Mouse (Mus musculus): Measurements from ENCODE around the gene Reep3. TPM values are rescaled to one million over a fixed set of nuclear protein-coding genes. Genes with fewer than 3 reads are reported as not detected.
A peak's percentile ranks its signal among the peaks of the same experiment; 100 is the strongest.

Reep3 gene
- polyA plus RNA-seq, 1 experiment from 2014 or later = 28.7 TPM

GRCm38 (mm10) chr10:67111044-67111798 lies 14.5 kb upstream of the Reep3 start:
- H3K4me3 ChIP-seq (ENCODE audit: control insufficient read depth in 1 of 2, insufficient read depth in 1 of 2, low read depth in 1 of 2, low read length in 2 of 2) = no peak overlapping the region
- no peak for ATAC-seq (ENCODE audit: insufficient number of reproducible peaks, insufficient read depth, low FRiP score, low read depth)
- H3K9me3 ChIP-seq (ENCODE audit: control insufficient read depth, low read length) = 0 out of 2 replicates have a peak, but pooled peaks cover 3% of the 10 kb centered on the region
- H3K4me1 ChIP-seq (ENCODE audit: control insufficient read depth in 2 of 2, insufficient read depth in 2 of 2, low read length in 2 of 2) = peaks cover 42 to 64% of the 10 kb centered on the region in 2 experiments
- H3K27me3 ChIP-seq (ENCODE audit: control insufficient read depth, insufficient read depth, low read length) = no peaks in the 10 kb centered on the region
- WGBS = 62% methylated on average over 14 of the region's 14 CpGs
- H3K36me3 ChIP-seq (ENCODE audit: control insufficient read depth, insufficient read depth, low read length) = peaks cover 16% of the 10 kb centered on the region; the same call in 1 of the 2 replicates
- no peak overlapping the region for H3K9ac ChIP-seq (ENCODE audit: low read length)
- H3K4me2 ChIP-seq (ENCODE audit: low read length) = no peak overlapping the region
- H3K27ac ChIP-seq (replicated peaks in 1 of 2; ENCODE audit: control insufficient read depth in 1 of 2, insufficient read depth in 1 of 2, low read depth in 2 of 2, low read length in 2 of 2) = no peak overlapping the region

- no peak for ATAC-seq (ENCODE audit: insufficient number of reproducible peaks, insufficient read depth, low FRiP score, low read depth)
- 78% methylated on average over 5 of the region's 5 CpGs for WGBS
- Histone ChIP-seq H3K36me3 (ENCODE audit: control insufficient read depth, insufficient read depth, low read length) (peaks cover 16% of the 10 kb centered on the region; the same call in 1 of the 2 replicates), H3K27ac (replicated peaks in 1 of 2; ENCODE audit: control insufficient read depth in 1 of 2, insufficient read depth in 1 of 2, low read depth in 2 of 2, low read length in 2 of 2) (no peak overlapping the region), H3K4me1 (ENCODE audit: control insufficient read depth in 2 of 2, insufficient read depth in 2 of 2, low read length in 2 of 2) (peaks cover 42 to 64% of the 10 kb centered on the region in 2 experiments), H3K27me3 (ENCODE audit: control insufficient read depth, insufficient read depth, low read length) (no peaks in the 10 kb centered on the region), H3K4me2 (ENCODE audit: low read length) (no peak overlapping the region), H3K9ac (ENCODE audit: low read length) (no peak overlapping the region), H3K4me3 (ENCODE audit: control insufficient read depth in 1 of 2, insufficient read depth in 1 of 2, low read depth in 1 of 2, low read length in 2 of 2) (no peak overlapping the region), H3K9me3 (ENCODE audit: control insufficient read depth, low read length) (0 out of 2 replicates have a peak, but pooled peaks cover 3% of the 10 kb centered on the region)
Measured at GRCm38 (mm10) chr10:67109635-67110034, 12.9 kb upstream of the Reep3 start.

GRCm38 (mm10) chr10:67108096-67108495 lies 11.4 kb upstream of the Reep3 start:
- WGBS = 61% methylated on average over 9 of the region's 9 CpGs

GRCm38 (mm10) chr10:67107017-67107761 lies 10.4 kb upstream of the Reep3 start:
- ATAC-seq (ENCODE audit: insufficient number of reproducible peaks, insufficient read depth, low FRiP score, low read depth) = no peak
- H3K36me3 ChIP-seq (ENCODE audit: control insufficient read depth, insufficient read depth, low read length) = peaks cover 16% of the 10 kb centered on the region; the same call in 1 of the 2 replicates
- H3K4me1 ChIP-seq (ENCODE audit: control insufficient read depth in 2 of 2, insufficient read depth in 2 of 2, low read length in 2 of 2) = peaks cover 59 to 84% of the 10 kb centered on the region in 2 experiments
- no peak overlapping the region for H3K27ac ChIP-seq (replicated peaks in 1 of 2; ENCODE audit: control insufficient read depth in 1 of 2, insufficient read depth in 1 of 2, low read depth in 2 of 2, low read length in 2 of 2)
- H3K9ac ChIP-seq (ENCODE audit: low read length) = no peak overlapping the region
- H3K4me3 ChIP-seq (ENCODE audit: control insufficient read depth in 1 of 2, insufficient read depth in 1 of 2, low read depth in 1 of 2, low read length in 2 of 2) = no peak overlapping the region
- no peaks in the 10 kb centered on the region for H3K27me3 ChIP-seq (ENCODE audit: control insufficient read depth, insufficient read depth, low read length)
- H3K4me2 ChIP-seq (ENCODE audit: low read length) = no peak overlapping the region
- H3K9me3 ChIP-seq (ENCODE audit: control insufficient read depth, low read length) = no peaks in the 10 kb centered on the region
- 74% methylated on average over 9 of the region's 9 CpGs for WGBS

More at GRCm38 (mm10) chr10:67108096-67108495, 11.4 kb upstream of the Reep3 start:
- Histone ChIP-seq H3K4me1 (ENCODE audit: control insufficient read depth in 2 of 2, insufficient read depth in 2 of 2, low read length in 2 of 2) (peaks cover 57 to 78% of the 10 kb centered on the region in 2 experiments), H3K27me3 (ENCODE audit: control insufficient read depth, insufficient read depth, low read length) (no peaks in the 10 kb centered on the region), H3K27ac (replicated peaks in 1 of 2; ENCODE audit: control insufficient read depth in 1 of 2, insufficient read depth in 1 of 2, low read depth in 2 of 2, low read length in 2 of 2) (no peak overlapping the region), H3K9me3 (ENCODE audit: control insufficient read depth, low read length) (no peaks in the 10 kb centered on the region), H3K4me3 (ENCODE audit: control insufficient read depth in 1 of 2, insufficient read depth in 1 of 2, low read depth in 1 of 2, low read length in 2 of 2) (no peak overlapping the region), H3K36me3 (ENCODE audit: control insufficient read depth, insufficient read depth, low read length) (peaks cover 16% of the 10 kb centered on the region; the same call in 1 of the 2 replicates), H3K4me2 (ENCODE audit: low read length) (no peak overlapping the region), H3K9ac (ENCODE audit: low read length) (no peak overlapping the region)
- no peak for ATAC-seq (ENCODE audit: insufficient number of reproducible peaks, insufficient read depth, low FRiP score, low read depth)

GRCm38 (mm10) chr10:67106400-67106799 lies 9.7 kb upstream of the Reep3 start:
- Histone ChIP-seq H3K36me3 (ENCODE audit: control insufficient read depth, insufficient read depth, low read length) (peaks cover 18% of the 10 kb centered on the region; the same call in 1 of the 2 replicates), H3K27me3 (ENCODE audit: control insufficient read depth, insufficient read depth, low read length) (no peaks in the 10 kb centered on the region), H3K9me3 (ENCODE audit: control insufficient read depth, low read length) (no peaks in the 10 kb centered on the region), H3K27ac (replicated peaks in 1 of 2; ENCODE audit: control insufficient read depth in 1 of 2, insufficient read depth in 1 of 2, low read depth in 2 of 2, low read length in 2 of 2) (no peak overlapping the region), H3K9ac (ENCODE audit: low read length) (no peak overlapping the region), H3K4me3 (ENCODE audit: control insufficient read depth in 1 of 2, insufficient read depth in 1 of 2, low read depth in 1 of 2, low read length in 2 of 2) (no peak overlapping the region), H3K4me2 (ENCODE audit: low read length) (no peak overlapping the region), H3K4me1 (ENCODE audit: control insufficient read depth in 2 of 2, insufficient read depth in 2 of 2, low read length in 2 of 2) (peaks cover 57 to 84% of the 10 kb centered on the region in 2 experiments)
- 61% methylated on average over 6 of the region's 6 CpGs for WGBS
- ATAC-seq (ENCODE audit: insufficient number of reproducible peaks, insufficient read depth, low FRiP score, low read depth) = no peak

- no peaks in the 10 kb centered on the region for H3K27me3 ChIP-seq (ENCODE audit: control insufficient read depth, insufficient read depth, low read length)
- peaks cover 20% of the 10 kb centered on the region; the same call in 1 of the 2 replicates for H3K36me3 ChIP-seq (ENCODE audit: control insufficient read depth, insufficient read depth, low read length)
- no peak overlapping the region for H3K4me3 ChIP-seq (ENCODE audit: control insufficient read depth in 1 of 2, insufficient read depth in 1 of 2, low read depth in 1 of 2, low read length in 2 of 2)
- WGBS = 43% methylated on average over 19 of the region's 19 CpGs
- no peak; the same call in 1 of the 2 replicates for ATAC-seq (ENCODE audit: insufficient number of reproducible peaks, insufficient read depth, low FRiP score, low read depth)
- no peaks in the 10 kb centered on the region for H3K9me3 ChIP-seq (ENCODE audit: control insufficient read depth, low read length)
- H3K9ac ChIP-seq (ENCODE audit: low read length) = no peak overlapping the region
- H3K4me2 ChIP-seq (ENCODE audit: low read length) = 0 out of 2 replicates have a peak overlapping the region, but pooled peaks have one; percentile 1
- H3K4me1 ChIP-seq (ENCODE audit: control insufficient read depth in 2 of 2, insufficient read depth in 2 of 2, low read length in 2 of 2) = peaks cover 59 to 84% of the 10 kb centered on the region in 2 experiments
- H3K27ac ChIP-seq (replicated peaks in 1 of 2; ENCODE audit: control insufficient read depth in 1 of 2, insufficient read depth in 1 of 2, low read depth in 2 of 2, low read length in 2 of 2) = 0 out of 4 replicates have a peak overlapping the region, but pooled peaks of 1 of the 2 experiments have one; percentile 12
Measured at GRCm38 (mm10) chr10:67105331-67106217, 8.8 kb upstream of the Reep3 start.

GRCm38 (mm10) chr10:67104543-67104942 lies 7.8 kb upstream of the Reep3 start:
- 12% methylated on average over 9 of the region's 9 CpGs for WGBS
- Histone ChIP-seq H3K27me3 (ENCODE audit: control insufficient read depth, insufficient read depth, low read length) (no peaks in the 10 kb centered on the region), H3K9ac (ENCODE audit: low read length) (peak overlapping the region; percentile 35; the same call in 1 of the 2 replicates), H3K4me2 (ENCODE audit: low read length) (peak overlapping the region; percentile 36), H3K9me3 (ENCODE audit: control insufficient read depth, low read length) (no peaks in the 10 kb centered on the region), H3K27ac (replicated peaks in 1 of 2; ENCODE audit: control insufficient read depth in 1 of 2, insufficient read depth in 1 of 2, low read depth in 2 of 2, low read length in 2 of 2) (no peak overlapping the region; a peak in 1 of 4 replicates), H3K4me3 (ENCODE audit: control insufficient read depth in 1 of 2, insufficient read depth in 1 of 2, low read depth in 1 of 2, low read length in 2 of 2) (no peak overlapping the region), H3K4me1 (ENCODE audit: control insufficient read depth in 2 of 2, insufficient read depth in 2 of 2, low read length in 2 of 2) (peaks cover 55 to 88% of the 10 kb centered on the region in 2 experiments), H3K36me3 (ENCODE audit: control insufficient read depth, insufficient read depth, low read length) (peaks cover 15% of the 10 kb centered on the region; the same call in 1 of the 2 replicates)
- no peak for ATAC-seq (ENCODE audit: insufficient number of reproducible peaks, insufficient read depth, low FRiP score, low read depth)

All from heart, embryonic 14.5 days (tissue).